Mouse (Mus musculus) bone marrow, adult 2 months (tissue): ENCODE data around the gene Hnrnpa1.

Experiments
- CTCF ChIP-seq: fragments of 200-500 bp; IDR thresholded peaks from 2 replicates; pipeline ENCODE4 v1.5.1; 2011; ENCODE audit warnings: low read length, control low read depth; ENCODE audit not compliant: control insufficient read depth, insufficient read depth
- POLR2A ChIP-seq: fragments of 200-500 bp; IDR thresholded peaks from 2 replicates; pipeline ENCODE4 v1.6.1; 2011; ENCODE audit warnings: low read depth, mild to moderate bottlenecking, control low read depth, low read length, borderline replicate concordance; ENCODE audit not compliant: control insufficient read depth

DNA sequence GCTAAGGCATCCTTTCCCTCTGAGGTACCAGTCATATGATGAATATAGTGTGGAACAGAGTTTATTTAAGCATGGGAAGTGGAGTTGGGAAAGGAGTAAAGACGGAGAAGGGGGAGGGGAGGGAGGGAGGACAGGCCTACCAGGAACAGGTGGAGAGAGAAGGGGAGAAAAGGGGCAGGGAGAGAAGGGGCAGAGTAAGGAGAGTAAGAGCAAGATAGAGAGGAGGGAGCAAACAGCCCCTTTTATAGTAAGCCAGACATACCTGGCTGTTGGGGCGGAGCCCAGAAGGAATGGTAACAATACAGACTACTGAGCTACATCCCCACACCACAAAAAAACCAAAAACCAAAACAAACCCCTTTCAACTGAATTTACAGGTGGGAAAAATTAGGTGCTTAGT lies 24.2 kb upstream of the Hnrnpa1 start:
- TF ChIP-seq POLR2A (no peak), CTCF (no peak)
